Mouse (Mus musculus) activated CD4-positive, CD25-positive, alpha-beta regulatory T cell (primary cell): Measurements from ENCODE around the gene 9030624G23Rik. TPM values are rescaled to one million over a fixed set of nuclear protein-coding genes. Genes with fewer than 3 reads are reported as not detected.

Experiments used
- polyA plus RNA-seq, 2 experiments: library from polyadenylated mRNA; unstranded; fragments of 100-300 nt; shearing (Covaris generic); gene quantifications; one replicate each; pipeline ENCODE4 v1.2.1; 2017

Gene 9030624G23Rik
- polyA plus RNA-seq = under 1 TPM; 0.20 to 0.47 TPM

GRCm38 (mm10) chr12:24097108-24097520 is at the start of gene 9030624G23Rik:
Gene 9030624G23Rik (minus strand): TSS chr12:24097246.

